Mouse (Mus musculus): Measurements from ENCODE around the gene Ppil2.

The Ppil2 gene

GRCm38 (mm10) chr16:17110771-17111743 is at the start of gene Ppil2:
TSS of gene Ppil2 (minus strand) at chr16:17111257.
- DNase-seq = peak; percentile 56

DNA sequence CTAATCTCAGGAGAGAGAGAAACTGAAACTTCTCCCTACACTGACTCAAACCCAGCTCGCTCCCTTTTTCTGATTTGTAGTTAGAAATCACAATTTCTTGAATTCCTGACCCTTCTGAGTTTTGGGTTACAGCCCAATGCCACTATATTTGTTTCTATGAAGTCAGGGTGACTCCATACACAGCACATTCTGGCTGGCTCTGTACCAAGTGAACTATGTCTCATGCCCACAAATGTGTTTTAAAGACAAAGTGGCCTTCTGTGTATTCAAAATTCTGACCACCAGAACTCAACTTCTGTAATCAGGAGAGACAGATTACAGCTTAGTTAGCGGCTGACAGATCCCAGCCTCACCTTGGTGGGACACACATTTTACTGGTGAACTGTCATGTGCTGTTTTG is 43.3 kb upstream of the Ppil2 start:
- DNase-seq = no peak

GRCm38 (mm10) chr16:17151874-17152273 is 40.8 kb upstream of the Ppil2 start:
- DNase-seq = no peak

DNA sequence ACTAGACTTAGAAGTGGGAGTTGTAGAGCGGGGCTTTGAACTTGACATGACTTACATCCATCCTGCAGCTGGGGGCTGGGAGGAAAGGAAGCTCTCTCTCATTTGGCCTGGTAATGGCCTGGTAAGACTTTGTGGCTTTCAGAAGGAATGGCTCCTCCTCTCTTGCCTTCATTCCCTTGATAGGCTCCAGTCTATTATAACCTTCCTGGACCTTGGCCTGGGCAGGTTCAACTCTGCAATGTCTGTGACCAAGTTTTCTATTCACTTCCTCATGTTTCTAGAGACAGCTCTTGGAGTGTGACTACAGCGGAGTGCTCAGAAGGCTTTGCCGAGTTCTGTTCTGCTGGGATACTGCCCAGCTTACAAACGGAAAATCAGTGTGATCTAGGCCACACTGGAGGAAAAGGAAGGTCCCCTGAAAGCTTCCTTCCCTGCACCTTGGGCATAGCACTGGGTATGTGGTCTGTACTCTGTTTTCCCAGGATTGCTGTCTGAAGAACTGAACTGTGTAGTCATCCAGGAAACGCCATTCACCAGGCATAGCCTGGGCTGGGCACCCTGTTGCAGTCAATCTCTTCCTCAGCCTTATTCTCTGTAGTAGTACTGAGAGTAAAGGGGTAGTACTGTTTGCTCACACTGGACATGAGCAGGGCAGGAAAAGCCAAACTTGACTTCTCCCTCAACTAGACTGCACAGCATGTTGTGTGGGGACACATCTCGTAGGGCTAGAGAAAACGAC is 39.6 kb upstream of the Ppil2 start:
- no peak for DNase-seq

- peak; percentile 27 for DNase-seq
Observed at GRCm38 (mm10) chr16:17148084-17148483, 37.0 kb upstream of the Ppil2 start.

DNA sequence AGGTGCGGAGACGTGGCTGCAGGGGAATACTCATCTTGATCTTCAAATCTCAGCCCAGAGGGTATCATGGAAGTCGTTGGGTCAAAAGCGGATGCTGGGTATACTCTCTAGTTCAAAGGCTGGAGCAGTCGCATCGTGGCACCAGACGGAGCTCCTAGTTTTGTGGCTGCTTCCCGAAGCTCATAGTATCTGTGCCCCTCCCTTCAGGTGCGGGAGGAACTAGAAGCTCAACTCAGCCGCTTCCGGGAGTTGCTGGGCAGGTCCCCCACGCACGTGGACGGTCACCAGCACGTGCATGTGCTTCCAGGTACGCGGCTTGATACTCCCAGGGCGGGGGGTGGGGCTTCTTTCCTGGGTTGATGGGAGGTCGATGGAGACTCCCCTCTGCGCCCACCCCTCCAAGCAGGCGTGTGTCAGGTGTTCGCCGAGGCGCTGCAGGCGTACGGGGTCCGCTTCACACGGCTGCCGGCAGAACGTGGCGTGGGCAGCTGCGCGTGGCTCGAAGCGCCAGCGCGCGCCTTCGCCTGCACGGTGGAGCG is 36.4 kb upstream of the Ppil2 start:
- no peak for DNase-seq

DNA sequence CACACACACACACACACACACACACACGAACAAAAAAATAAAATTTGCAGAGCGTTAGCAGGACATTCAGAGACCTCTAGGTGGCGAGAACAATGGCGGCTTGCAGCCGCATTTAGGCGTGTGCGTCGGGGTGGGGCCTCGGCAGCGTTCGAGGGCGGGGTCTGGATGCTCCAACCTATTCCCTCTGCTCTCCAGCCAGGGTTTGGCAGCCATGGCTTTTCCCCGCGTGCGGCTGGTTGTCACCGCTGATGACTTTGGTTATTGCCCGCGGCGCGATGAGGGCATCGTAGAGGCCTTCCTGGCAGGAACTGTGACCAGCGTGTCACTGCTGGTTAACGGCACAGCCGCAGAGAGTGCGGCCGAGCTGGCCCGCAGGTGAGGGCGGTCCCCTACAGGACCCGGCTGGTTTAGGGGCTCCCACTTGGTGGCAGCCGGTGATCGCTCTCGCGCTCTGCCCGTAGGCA is 35.7 kb upstream of the Ppil2 start, which contains the start of gene Ccdc116:
Gene Ccdc116, minus strand, starts transcription at position 458 of the 464 bp plus-strand sequence.
- DNase-seq = peak; percentile 80

DNA sequence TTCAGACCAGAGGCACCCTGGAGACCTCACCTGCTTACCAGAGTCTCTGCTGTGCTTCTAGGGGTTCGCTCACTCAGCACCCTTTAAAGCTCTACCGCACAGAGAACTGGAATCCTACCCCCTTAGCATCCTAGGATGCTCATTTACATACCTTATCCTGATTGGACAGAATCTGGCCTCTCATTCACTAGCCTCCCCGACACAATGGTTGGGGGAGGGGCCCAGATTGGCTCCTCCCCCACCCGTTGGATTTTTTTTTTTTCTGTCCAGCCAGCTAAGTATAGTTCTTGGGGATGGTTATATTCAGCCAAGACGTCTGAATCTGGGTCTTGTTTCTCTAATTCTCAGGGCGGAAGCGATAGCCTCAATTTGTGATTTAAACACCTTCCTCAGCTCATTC is 33.3 kb upstream of the Ppil2 start, which contains the start of gene Ydjc:
Gene Ydjc, plus strand, starts transcription at position 283 of the 400 bp plus-strand sequence.
- DNase-seq = no peak

GRCm38 (mm10) chr16:17137355-17137754 is 26.3 kb upstream of the Ppil2 start:
- no peak for DNase-seq

DNA sequence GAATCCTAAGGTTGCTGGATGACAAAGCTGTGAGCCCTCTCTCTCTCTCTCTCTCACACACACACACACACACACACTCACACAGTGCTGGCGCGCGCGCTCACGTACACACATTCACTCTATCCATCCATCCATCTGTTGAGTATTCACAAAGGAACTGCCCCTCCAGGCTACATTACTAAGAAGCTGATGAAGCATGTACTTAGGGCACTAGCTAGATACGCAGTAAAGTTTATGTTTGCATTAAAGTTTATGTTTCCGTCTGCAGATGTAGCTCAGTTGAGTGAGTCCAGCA is 21.8 kb upstream of the Ppil2 start:
- no peak for DNase-seq

GRCm38 (mm10) chr16:17132089-17132905 is 21.2 kb upstream of the Ppil2 start, which contains the start of gene Sdf2l1:
TSS of gene Sdf2l1 (minus strand) at chr16:17132383.
- peak; percentile 97 for DNase-seq

GRCm38 (mm10) chr16:17131191-17132088 is 20.4 kb upstream of the Ppil2 start:
- DNase-seq = peak; percentile 23

GRCm38 (mm10) chr16:17127292-17127691 is 16.2 kb upstream of the Ppil2 start:
- no peak for DNase-seq

DNA sequence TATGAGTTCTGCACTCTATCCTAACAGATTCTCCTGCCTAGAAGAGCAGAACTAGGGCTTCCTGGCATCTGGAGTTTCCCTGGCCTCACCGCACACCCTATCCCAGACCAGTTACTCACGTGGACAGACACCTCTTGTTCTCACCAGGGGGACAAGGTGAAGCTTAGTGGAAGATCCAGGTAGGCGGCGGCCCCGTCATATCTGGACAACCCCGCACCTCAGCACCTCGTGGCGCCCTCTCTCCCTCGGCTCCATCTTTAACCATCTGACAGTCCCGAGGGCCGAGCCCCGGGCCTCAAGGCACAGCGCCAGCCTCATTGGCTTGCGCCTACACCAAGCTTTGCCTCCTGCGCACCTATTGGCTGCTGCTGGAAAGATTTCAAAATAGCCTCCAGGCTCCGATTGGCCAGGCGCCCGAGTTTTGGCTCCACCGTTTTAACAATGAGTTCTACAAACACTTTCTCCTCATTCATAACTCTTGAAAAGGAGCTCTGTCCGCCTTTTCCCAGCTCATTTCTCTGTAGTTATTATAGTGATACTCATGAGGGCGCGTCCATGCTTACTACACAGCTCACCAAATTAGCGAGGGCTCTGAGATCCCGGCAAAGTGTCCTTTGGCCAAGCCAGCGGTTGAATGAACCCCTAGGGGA is 13.9 kb upstream of the Ppil2 start, which contains the start of gene 2610318N02Rik:
Gene 2610318N02Rik, minus strand, starts transcription at position 297 of the 650 bp plus-strand sequence.
- DNase-seq = peak; percentile 48

DNA sequence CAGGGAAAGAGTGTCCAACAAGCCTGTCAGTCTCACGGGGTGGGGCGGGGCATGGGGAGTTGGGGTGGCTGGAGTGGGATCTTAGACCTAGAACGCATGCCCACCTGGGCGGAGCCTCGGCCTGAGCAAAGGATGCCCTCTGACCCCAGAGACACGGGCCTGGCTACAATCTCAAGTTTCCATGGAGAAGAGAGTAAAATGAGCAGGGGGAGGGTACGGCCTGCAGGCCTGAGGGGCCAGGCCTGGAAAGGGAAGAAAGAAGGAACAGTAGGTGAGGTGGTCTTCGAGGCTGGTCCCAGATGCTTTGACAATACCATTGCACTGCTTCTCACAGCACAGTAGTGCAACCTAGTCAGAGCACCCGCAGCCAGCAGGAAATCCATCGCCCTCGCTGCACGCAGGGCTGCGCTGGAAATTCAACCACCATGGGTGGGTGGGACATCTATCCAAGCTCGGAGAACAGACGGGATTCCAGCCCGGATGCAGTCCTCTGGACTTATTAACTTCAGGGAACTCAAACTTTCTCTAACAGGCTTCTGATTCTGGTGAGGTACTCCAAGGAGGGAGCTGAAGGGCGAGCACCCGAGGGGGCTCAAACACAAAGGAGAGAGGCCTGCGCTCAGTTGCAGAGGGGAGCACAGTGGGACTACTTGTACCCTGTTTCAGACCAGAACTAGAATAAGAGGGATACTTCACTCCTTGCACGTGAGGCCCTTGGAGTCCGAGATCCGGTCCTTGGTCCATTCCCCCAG is 13.2 kb upstream of the Ppil2 start:
- no peak for DNase-seq

DNA sequence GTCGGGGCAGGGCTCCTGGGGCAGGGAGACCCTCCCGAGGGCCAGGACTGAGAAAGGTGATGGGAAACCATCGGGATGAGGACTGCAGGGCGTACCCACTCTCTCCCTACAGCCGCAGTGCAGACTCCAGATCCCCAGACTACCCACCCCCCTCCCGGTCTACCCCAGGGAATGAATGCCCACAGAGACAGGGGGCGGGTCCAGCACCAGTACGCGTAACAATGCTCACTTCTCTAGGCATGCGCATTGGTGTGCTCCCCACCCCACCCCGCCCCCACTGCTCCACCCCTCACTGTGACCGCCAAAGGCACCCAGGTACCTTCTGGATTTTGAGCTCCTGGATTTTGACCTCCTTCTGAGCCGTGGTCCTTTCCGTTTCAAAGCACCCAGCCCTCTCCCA is 10.5 kb upstream of the Ppil2 start:
- no peak for DNase-seq

GRCm38 (mm10) chr16:17117309-17117799 is 6.3 kb upstream of the Ppil2 start:
- no peak for DNase-seq

GRCm38 (mm10) chr16:17104600-17104999 is 6.5 kb downstream of the Ppil2 start:
- DNase-seq = no peak

DNA sequence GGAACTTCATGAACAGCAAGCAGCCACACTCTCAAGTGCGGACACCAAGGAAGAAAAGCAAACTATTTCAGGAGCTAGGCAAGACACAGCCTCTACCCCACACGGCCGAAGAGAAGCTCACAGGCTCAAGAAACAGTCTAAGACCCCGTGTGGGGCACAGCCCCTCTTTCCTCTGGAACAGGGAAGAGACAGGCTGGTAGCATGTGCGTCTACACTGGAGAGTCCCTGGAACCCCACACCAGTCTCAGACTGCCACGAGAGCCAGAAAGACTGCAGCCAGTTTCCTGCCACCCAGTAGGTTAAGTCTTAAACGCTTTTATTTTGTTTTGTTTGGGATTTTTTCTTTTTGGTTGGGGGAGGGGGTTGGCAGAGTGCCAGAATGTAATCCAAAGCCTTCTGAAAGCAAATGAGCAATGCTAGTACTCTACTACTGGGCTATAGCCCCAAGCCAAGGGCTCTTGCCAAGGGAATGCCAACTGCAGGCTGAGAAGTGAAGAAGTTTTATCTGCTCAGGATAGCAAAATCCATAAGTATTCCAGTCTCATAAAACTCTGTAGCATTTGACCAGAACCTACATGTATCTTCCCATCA is 8.3 kb downstream of the Ppil2 start:
- no peak for DNase-seq

Data from cerebellum, adult 11 months (tissue).